Mouse (Mus musculus): ENCODE results near the gene Ntf3. TPM values are rescaled to one million over a fixed set of nuclear protein-coding genes. Genes with fewer than 3 reads are reported as not detected.

The Ntf3 gene
- total and polyA plus RNA-seq, 3 experiments = not detected

- TF ChIP-seq GABPA (IDR thresholded peaks at IDR 0.05; ENCODE audit: insufficient replicate concordance, low read depth, low read length) (no peak), RAD21 (IDR thresholded peaks at IDR 0.05; ENCODE audit: low read depth, low read length) (no peak), NELFE (IDR thresholded peaks at IDR 0.05; ENCODE audit: low read depth, low read length) (no peak), KAT2A (IDR thresholded peaks at IDR 0.05; ENCODE audit: insufficient replicate concordance, low read length) (no peak), POLR2AphosphoS2 (IDR thresholded peaks at IDR 0.05; ENCODE audit: low read depth, low read length) (no peak), CHD2 (IDR thresholded peaks at IDR 0.05; ENCODE audit: low read length) (no peak)
- H3K9ac ChIP-seq (ENCODE audit: insufficient read depth, low read depth) = no peak overlapping the region
- no peaks in the 10 kb centered on the region for H3K9me3 ChIP-seq (replicated peaks; ENCODE audit: low read length)
- no peak overlapping the region for H3K4me2 ChIP-seq (ENCODE audit: insufficient read depth, low read depth, poor library complexity, severe bottlenecking)
- dilution Hi-C loops (cut with MboI; ENCODE audit: extremely low pct_ligation_motif_present, extremely low pct_unique_long_range_greater_than_20kb, low sequenced_read_pairs) = no loop called here
- no peak for DNase-seq (ENCODE audit: extremely low read depth)
- in situ Hi-C loops (cut with MboI; ENCODE audit: low pct_ligation_motif_present, low pct_unique_long_range_greater_than_20kb, low sequenced_read_pairs) = no loop called here
- no peaks in the 10 kb centered on the region for H3K36me3 ChIP-seq (replicated peaks in 1 of 2; ENCODE audit: control insufficient read depth in 1 of 2, insufficient read depth in 1 of 2, low read length in 1 of 2)
- H3K27me3 ChIP-seq (replicated peaks) = peaks cover 74% of the 10 kb centered on the region
- H3K27ac ChIP-seq (ENCODE audit: insufficient read depth, low read depth) = no peak overlapping the region
- H3K4me3 ChIP-seq (replicated peaks in 1 of 3; ENCODE audit: low read depth in 2 of 3, low read length in 2 of 3, poor library complexity in 1 of 3) = no peak overlapping the region
- H3K4me1 ChIP-seq (ENCODE audit: control insufficient read depth in 1 of 2, insufficient read depth in 2 of 2) = no peaks in the 10 kb centered on the region
- H3K79me2 ChIP-seq (replicated peaks; ENCODE audit: control insufficient read depth, extremely low read depth, insufficient read depth, poor library complexity, severe bottlenecking) = no peaks in the 10 kb centered on the region
Observed at GRCm38 (mm10) chr6:126140416-126140815, 26.3 kb downstream of the Ntf3 start.

- Histone ChIP-seq H3K4me1 (ENCODE audit: control insufficient read depth in 1 of 2, insufficient read depth in 2 of 2) (no peaks in the 10 kb centered on the region), H3K79me2 (replicated peaks; ENCODE audit: control insufficient read depth, extremely low read depth, insufficient read depth, poor library complexity, severe bottlenecking) (no peaks in the 10 kb centered on the region), H3K36me3 (replicated peaks in 1 of 2; ENCODE audit: control insufficient read depth in 1 of 2, insufficient read depth in 1 of 2, low read length in 1 of 2) (no peaks in the 10 kb centered on the region), H3K4me2 (ENCODE audit: insufficient read depth, low read depth, poor library complexity, severe bottlenecking) (no peak overlapping the region), H3K27ac (ENCODE audit: insufficient read depth, low read depth) (no peak overlapping the region), H3K9ac (ENCODE audit: insufficient read depth, low read depth) (no peak overlapping the region), H3K27me3 (replicated peaks) (peaks cover 75% of the 10 kb centered on the region), H3K9me3 (replicated peaks; ENCODE audit: low read length) (no peaks in the 10 kb centered on the region), H3K4me3 (replicated peaks in 1 of 3; ENCODE audit: low read depth in 2 of 3, low read length in 2 of 3, poor library complexity in 1 of 3) (no peak overlapping the region)
- dilution Hi-C loops (cut with MboI; ENCODE audit: extremely low pct_ligation_motif_present, extremely low pct_unique_long_range_greater_than_20kb, low sequenced_read_pairs) = no loop called here
- no peak for DNase-seq (ENCODE audit: extremely low read depth)
- no peak for TF ChIP-seq POLR2AphosphoS2 (IDR thresholded peaks at IDR 0.05; ENCODE audit: low read depth, low read length)
- TF ChIP-seq MYC (IDR thresholded peaks at IDR 0.05; ENCODE audit: low read depth, low read length) = no peak
- in situ Hi-C loops (cut with MboI; ENCODE audit: low pct_ligation_motif_present, low pct_unique_long_range_greater_than_20kb, low sequenced_read_pairs) = no loop called here
Observed at GRCm38 (mm10) chr6:126134155-126134906, 32.4 kb downstream of the Ntf3 start.

- no peak overlapping the region for H3K27ac ChIP-seq (ENCODE audit: insufficient read depth, low read depth)
- DNase-seq (ENCODE audit: extremely low read depth) = no peak
- H3K9ac ChIP-seq (ENCODE audit: insufficient read depth, low read depth) = no peak overlapping the region
- TF ChIP-seq USF1 (IDR thresholded peaks at IDR 0.05; ENCODE audit: low read depth, low read length) = no peak
- TF ChIP-seq ZMIZ1 (IDR thresholded peaks at IDR 0.05; ENCODE audit: low read depth, low read length) = no peak
- no peak for TF ChIP-seq HCFC1 (IDR thresholded peaks at IDR 0.05; ENCODE audit: low read depth, low read length)
- no peak for TF ChIP-seq UBTF (IDR thresholded peaks at IDR 0.05; ENCODE audit: low read depth, low read length)
- no peak for TF ChIP-seq SMC3 (IDR thresholded peaks at IDR 0.05; ENCODE audit: low read depth, low read length)
- no peak for TF ChIP-seq TCF12 (IDR thresholded peaks at IDR 0.05; ENCODE audit: low read depth, low read length)
- TF ChIP-seq JUN (IDR thresholded peaks at IDR 0.05; ENCODE audit: insufficient read depth, low read depth, low read length) = no peak
- no peak for TF ChIP-seq E2F4 (IDR thresholded peaks at IDR 0.05; ENCODE audit: insufficient replicate concordance, low read depth, low read length)
- TF ChIP-seq BHLHE40 (IDR thresholded peaks at IDR 0.05; ENCODE audit: low read depth, low read length) = no peak
- no peak for TF ChIP-seq ZKSCAN1 (IDR thresholded peaks at IDR 0.05; ENCODE audit: borderline replicate concordance, low read depth, low read length)
- no peak for TF ChIP-seq MAFK (IDR thresholded peaks at IDR 0.05; ENCODE audit: insufficient replicate concordance, low read length)
- no peak for TF ChIP-seq CTCF (conservative IDR thresholded peaks at IDR 0.05 in 1 of 2, IDR thresholded peaks at IDR 0.05 in 1 of 2; ENCODE audit: low read depth in 2 of 2, low read length in 2 of 2)
- no peak for TF ChIP-seq IRF4 (IDR thresholded peaks at IDR 0.05; ENCODE audit: low read depth, low read length)
- no peak for TF ChIP-seq MAZ (IDR thresholded peaks at IDR 0.05; ENCODE audit: low read depth, low read length)
- no peak for TF ChIP-seq ELF1 (IDR thresholded peaks at IDR 0.05; ENCODE audit: low read depth, low read length)
- TF ChIP-seq NELFE (IDR thresholded peaks at IDR 0.05; ENCODE audit: low read depth, low read length) = no peak
- TF ChIP-seq KAT2A (IDR thresholded peaks at IDR 0.05; ENCODE audit: insufficient replicate concordance, low read length) = no peak
- no peak for TF ChIP-seq MXI1 (IDR thresholded peaks at IDR 0.05; ENCODE audit: low read depth, low read length)
- no peak for TF ChIP-seq POLR2AphosphoS2 (IDR thresholded peaks at IDR 0.05; ENCODE audit: low read depth, low read length)
- no peak for TF ChIP-seq ZC3H11A (IDR thresholded peaks at IDR 0.05; ENCODE audit: low read depth, low read length)
- peaks cover 89% of the 10 kb centered on the region for H3K27me3 ChIP-seq (replicated peaks)
- H3K36me3 ChIP-seq (replicated peaks in 1 of 2; ENCODE audit: control insufficient read depth in 1 of 2, insufficient read depth in 1 of 2, low read length in 1 of 2) = no peaks in the 10 kb centered on the region
- no peaks in the 10 kb centered on the region for H3K4me1 ChIP-seq (ENCODE audit: control insufficient read depth in 1 of 2, insufficient read depth in 2 of 2)
- no peak overlapping the region for H3K4me2 ChIP-seq (ENCODE audit: insufficient read depth, low read depth, poor library complexity, severe bottlenecking)
- no peaks in the 10 kb centered on the region for H3K9me3 ChIP-seq (replicated peaks; ENCODE audit: low read length)
- in situ Hi-C loops (cut with MboI; ENCODE audit: low pct_ligation_motif_present, low pct_unique_long_range_greater_than_20kb, low sequenced_read_pairs) = no loop called here
- H3K4me3 ChIP-seq (replicated peaks in 1 of 3; ENCODE audit: low read depth in 2 of 3, low read length in 2 of 3, poor library complexity in 1 of 3) = no peak overlapping the region
- dilution Hi-C loops (cut with MboI; ENCODE audit: extremely low pct_ligation_motif_present, extremely low pct_unique_long_range_greater_than_20kb, low sequenced_read_pairs) = no loop called here
- no peaks in the 10 kb centered on the region for H3K79me2 ChIP-seq (replicated peaks; ENCODE audit: control insufficient read depth, extremely low read depth, insufficient read depth, poor library complexity, severe bottlenecking)
Observed at GRCm38 (mm10) chr6:126128238-126128637, 38.5 kb downstream of the Ntf3 start.
